Mouse (Mus musculus): ENCODE data around the gene Irf1. TPM values are rescaled to one million over a fixed set of nuclear protein-coding genes. Genes with fewer than 3 reads are reported as not detected.

Irf1 gene
- polyA plus RNA-seq, 1 experiment = 25.0 TPM

- Histone ChIP-seq H3K4me2 (ENCODE audit: low read depth) (no peak overlapping the region), H3K4me3 (no peak overlapping the region), H3K79me2 (ENCODE audit: control insufficient read depth, insufficient read depth) (no peaks in the 10 kb centered on the region), H3K36me3 (ENCODE audit: control insufficient read depth, insufficient read depth) (no peaks in the 10 kb centered on the region), H3ac (ENCODE audit: control insufficient read depth, insufficient read length) (no peak overlapping the region), H3K27me3 (ENCODE audit: control insufficient read depth, insufficient read depth, insufficient read length) (no peaks in the 10 kb centered on the region)
- TF ChIP-seq TCF12 (IDR thresholded peaks at IDR 0.05; ENCODE audit: insufficient read depth, poor library complexity, severe bottlenecking) (no peak), MAX (IDR thresholded peaks at IDR 0.05; ENCODE audit: low read depth) (no peak), MYOD1 (IDR thresholded peaks at IDR 0.05; ENCODE audit: control insufficient read depth in 1 of 3, insufficient read length in 2 of 3, low read depth in 2 of 3) (no peak), POLR2AphosphoS2 (IDR thresholded peaks at IDR 0.05; ENCODE audit: insufficient read length, low read depth) (no peak), REST (IDR thresholded peaks at IDR 0.05; ENCODE audit: insufficient read depth, insufficient read length) (no peak), POLR2A (IDR thresholded peaks at IDR 0.05; ENCODE audit: insufficient read length, low read depth) (no peak), CEBPB (IDR thresholded peaks at IDR 0.05; ENCODE audit: insufficient read depth, poor library complexity, severe bottlenecking) (no peak), E2F4 (IDR thresholded peaks at IDR 0.05; ENCODE audit: insufficient read depth) (no peak), TCF3 (IDR thresholded peaks at IDR 0.05; ENCODE audit: insufficient read length, low read depth) (no peak), SRF (IDR thresholded peaks at IDR 0.05; ENCODE audit: control insufficient read depth, insufficient read length, low read depth) (no peak), USF1 (IDR thresholded peaks at IDR 0.05; ENCODE audit: low read depth) (no peak)
Observed at GRCm38 (mm10) chr11:53734431-53734830, 35.4 kb upstream of the Irf1 start.

GRCm38 (mm10) chr11:53734970-53735681, 34.7 kb upstream of the Irf1 start:
- H3K4me2 ChIP-seq (ENCODE audit: low read depth) = no peak overlapping the region
- H3K4me3 ChIP-seq = no peak overlapping the region
- H3ac ChIP-seq (ENCODE audit: control insufficient read depth, insufficient read length) = no peak overlapping the region
- TF ChIP-seq TCF12 (IDR thresholded peaks at IDR 0.05; ENCODE audit: insufficient read depth, poor library complexity, severe bottlenecking) (no peak), TCF3 (IDR thresholded peaks at IDR 0.05; ENCODE audit: insufficient read length, low read depth) (no peak), USF1 (IDR thresholded peaks at IDR 0.05; ENCODE audit: low read depth) (no peak), SRF (IDR thresholded peaks at IDR 0.05; ENCODE audit: control insufficient read depth, insufficient read length, low read depth) (no peak), MAX (IDR thresholded peaks at IDR 0.05; ENCODE audit: low read depth) (no peak), REST (IDR thresholded peaks at IDR 0.05; ENCODE audit: insufficient read depth, insufficient read length) (no peak), E2F4 (IDR thresholded peaks at IDR 0.05; ENCODE audit: insufficient read depth) (no peak), POLR2A (IDR thresholded peaks at IDR 0.05; ENCODE audit: insufficient read length, low read depth) (no peak)
- no peaks in the 10 kb centered on the region for H3K36me3 ChIP-seq (ENCODE audit: control insufficient read depth, insufficient read depth)
- H3K27me3 ChIP-seq (ENCODE audit: control insufficient read depth, insufficient read depth, insufficient read length) = no peaks in the 10 kb centered on the region
- no peaks in the 10 kb centered on the region for H3K79me2 ChIP-seq (ENCODE audit: control insufficient read depth, insufficient read depth)

GRCm38 (mm10) chr11:53735682-53736245, 34.0 kb upstream of the Irf1 start:
- no peaks in the 10 kb centered on the region for H3K79me2 ChIP-seq (ENCODE audit: control insufficient read depth, insufficient read depth)
- H3ac ChIP-seq (ENCODE audit: control insufficient read depth, insufficient read length) = no peak overlapping the region
- no peaks in the 10 kb centered on the region for H3K36me3 ChIP-seq (ENCODE audit: control insufficient read depth, insufficient read depth)
- no peak overlapping the region for H3K4me3 ChIP-seq
- no peaks in the 10 kb centered on the region for H3K27me3 ChIP-seq (ENCODE audit: control insufficient read depth, insufficient read depth, insufficient read length)
- peak overlapping the region; percentile 67 for H3K4me2 ChIP-seq (ENCODE audit: low read depth)
- TF ChIP-seq MAX (IDR thresholded peaks at IDR 0.05; ENCODE audit: low read depth) = no peak
- TF ChIP-seq SRF (IDR thresholded peaks at IDR 0.05; ENCODE audit: control insufficient read depth, insufficient read length, low read depth) = no peak
- TF ChIP-seq CEBPB (IDR thresholded peaks at IDR 0.05; ENCODE audit: insufficient read depth, poor library complexity, severe bottlenecking) = no peak
- TF ChIP-seq MYOD1 (IDR thresholded peaks at IDR 0.05; ENCODE audit: control insufficient read depth in 1 of 3, insufficient read length in 2 of 3, low read depth in 2 of 3) = peak in 1 of 3 experiments; percentile 18

- H3K4me2 ChIP-seq (ENCODE audit: low read depth) = no peak overlapping the region
- H3K4me3 ChIP-seq = no peak overlapping the region
- no peaks in the 10 kb centered on the region for H3K79me2 ChIP-seq (ENCODE audit: control insufficient read depth, insufficient read depth)
- TF ChIP-seq CEBPB (IDR thresholded peaks at IDR 0.05; ENCODE audit: insufficient read depth, poor library complexity, severe bottlenecking) (no peak), TCF12 (IDR thresholded peaks at IDR 0.05; ENCODE audit: insufficient read depth, poor library complexity, severe bottlenecking) (no peak), MYOG (IDR thresholded peaks at IDR 0.05; ENCODE audit: control insufficient read depth in 1 of 3, insufficient read depth in 1 of 3, insufficient read length in 2 of 3, low read depth in 2 of 3) (no peak), REST (IDR thresholded peaks at IDR 0.05; ENCODE audit: insufficient read depth, insufficient read length) (no peak)
- no peaks in the 10 kb centered on the region for H3K27me3 ChIP-seq (ENCODE audit: control insufficient read depth, insufficient read depth, insufficient read length)
- no peak overlapping the region for H3ac ChIP-seq (ENCODE audit: control insufficient read depth, insufficient read length)
- H3K36me3 ChIP-seq (ENCODE audit: control insufficient read depth, insufficient read depth) = no peaks in the 10 kb centered on the region
Observed at GRCm38 (mm10) chr11:53736771-53737572, 32.8 kb upstream of the Irf1 start.

- Histone ChIP-seq H3K4me3 (no peak overlapping the region), H3K79me2 (ENCODE audit: control insufficient read depth, insufficient read depth) (no peaks in the 10 kb centered on the region), H3K4me2 (ENCODE audit: low read depth) (no peak overlapping the region), H3ac (ENCODE audit: control insufficient read depth, insufficient read length) (no peak overlapping the region), H3K36me3 (ENCODE audit: control insufficient read depth, insufficient read depth) (no peaks in the 10 kb centered on the region), H3K27me3 (ENCODE audit: control insufficient read depth, insufficient read depth, insufficient read length) (no peaks in the 10 kb centered on the region)
- no peak for TF ChIP-seq CEBPB (IDR thresholded peaks at IDR 0.05; ENCODE audit: insufficient read depth, poor library complexity, severe bottlenecking)
- no peak for TF ChIP-seq REST (IDR thresholded peaks at IDR 0.05; ENCODE audit: insufficient read depth, insufficient read length)
- no peak for TF ChIP-seq SRF (IDR thresholded peaks at IDR 0.05; ENCODE audit: control insufficient read depth, insufficient read length, low read depth)
- TF ChIP-seq TCF3 (IDR thresholded peaks at IDR 0.05; ENCODE audit: insufficient read length, low read depth) = no peak
- no peak for TF ChIP-seq MYOG (IDR thresholded peaks at IDR 0.05; ENCODE audit: control insufficient read depth in 1 of 3, insufficient read depth in 1 of 3, insufficient read length in 2 of 3, low read depth in 2 of 3)
- no peak for TF ChIP-seq TCF12 (IDR thresholded peaks at IDR 0.05; ENCODE audit: insufficient read depth, poor library complexity, severe bottlenecking)
- no peak for TF ChIP-seq POLR2AphosphoS2 (IDR thresholded peaks at IDR 0.05; ENCODE audit: insufficient read length, low read depth)
- TF ChIP-seq MYOD1 (IDR thresholded peaks at IDR 0.05; ENCODE audit: control insufficient read depth in 1 of 3, insufficient read length in 2 of 3, low read depth in 2 of 3) = no peak
- no peak for TF ChIP-seq POLR2A (IDR thresholded peaks at IDR 0.05; ENCODE audit: insufficient read length, low read depth)
- no peak for TF ChIP-seq E2F4 (IDR thresholded peaks at IDR 0.05; ENCODE audit: insufficient read depth)
- TF ChIP-seq USF1 (IDR thresholded peaks at IDR 0.05; ENCODE audit: low read depth) = no peak
- no peak for TF ChIP-seq MAX (IDR thresholded peaks at IDR 0.05; ENCODE audit: low read depth)
Observed at GRCm38 (mm10) chr11:53737573-53737946, 32.3 kb upstream of the Irf1 start.

Measured in myocyte (in vitro differentiated cells).